Mouse (Mus musculus): Measurements from ENCODE around the gene Pgk2. TPM values are rescaled to one million over a fixed set of nuclear protein-coding genes. Genes with fewer than 3 reads are reported as not detected.
"Not testable (repeated sequence)": the region's sequence is repeated elsewhere in the genome, so short reads cannot be mapped to it uniquely, and the experiment has no call there.

Gene Pgk2
- total RNA-seq (2012; rRNA removed) (not detected in 2 replicates), polyA plus RNA-seq (2012; ENCODE audit: insufficient read depth in 1 of 2, insufficient read length in 2 of 2, low read depth in 1 of 2, low replicate concordance in 2 of 2, missing spikeins in 1 of 2) (not detected)

DNA sequence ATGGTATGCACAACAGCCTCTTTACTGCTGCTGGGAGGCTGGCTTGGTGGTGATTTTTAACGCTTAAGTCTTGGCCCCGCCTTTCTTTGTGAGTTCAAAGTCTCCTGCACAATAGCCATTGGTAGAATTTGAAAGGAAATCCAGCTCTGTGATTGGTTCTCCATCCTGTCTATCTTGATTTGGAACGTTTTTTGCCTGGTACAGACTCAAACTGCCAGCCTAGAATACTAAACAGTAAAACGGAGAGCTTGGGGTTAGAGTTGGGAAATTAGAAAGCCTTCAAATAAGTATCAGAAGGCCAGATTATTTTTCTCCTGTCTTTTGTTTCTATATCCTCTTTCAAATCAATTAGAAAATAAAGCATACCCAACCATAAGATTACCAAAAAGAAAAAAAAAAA lies at the start of gene Pgk2:
Pgk2 (minus strand) TSS at position 101 of the 400 bp plus-strand sequence.
- H3K9me3 ChIP-seq (replicated peaks; ENCODE audit: insufficient read depth, low read length) = no peaks in the 10 kb centered on the region
- H3K27me3 ChIP-seq (ENCODE audit: control insufficient read depth in 1 of 2, insufficient read depth in 2 of 2, low read length in 2 of 2) = no peaks in the 10 kb centered on the region
- TF ChIP-seq ETS1 (IDR thresholded peaks at IDR 0.05; ENCODE audit: low read depth, low read length) = no peak
- DNase-seq (ENCODE audit: low read depth, low spot score) = no peak
- no peak within 1 kb of the TSS for H3K4me3 ChIP-seq (ENCODE audit: control insufficient read depth in 1 of 2, insufficient read depth in 1 of 2, low read depth in 2 of 2, low read length in 2 of 2)
- no peaks in the 10 kb centered on the region for H3K79me2 ChIP-seq (ENCODE audit: control insufficient read depth, insufficient read depth, low read length, poor library complexity)
- H3K36me3 ChIP-seq (ENCODE audit: control insufficient read depth in 1 of 2, insufficient read depth in 2 of 2, low read length in 2 of 2) = no peaks in the 10 kb centered on the region
- no peak within 1 kb of the TSS for H3K27ac ChIP-seq (ENCODE audit: control insufficient read depth, low read depth, low read length)
- no peaks in the 10 kb centered on the region for H3K4me1 ChIP-seq (ENCODE audit: control insufficient read depth in 1 of 2, insufficient read depth in 2 of 2, low read length in 2 of 2)
- H3K9ac ChIP-seq (ENCODE audit: control insufficient read depth, low read depth, low read length, poor library complexity, severe bottlenecking) = no peak within 1 kb of the TSS

GRCm38 (mm10) chr17:40252487-40252886 lies 44.0 kb upstream of the Pgk2 start:
- H3K4me3 ChIP-seq (ENCODE audit: control insufficient read depth in 1 of 2, insufficient read depth in 1 of 2, low read depth in 2 of 2, low read length in 2 of 2) = no peak overlapping the region
- no peaks in the 10 kb centered on the region for H3K4me1 ChIP-seq (ENCODE audit: control insufficient read depth in 1 of 2, insufficient read depth in 2 of 2, low read length in 2 of 2)
- TF ChIP-seq ETS1 (IDR thresholded peaks at IDR 0.05; ENCODE audit: low read depth, low read length) (no peak), EP300 (IDR thresholded peaks at IDR 0.05; ENCODE audit: low read depth in 1 of 2, low read length in 2 of 2) (peak in 1 of 2 experiments; percentile 29; a peak in 1 of 4 replicates)
- no peak overlapping the region for H3K9ac ChIP-seq (ENCODE audit: control insufficient read depth, low read depth, low read length, poor library complexity, severe bottlenecking)
- DNase-seq (ENCODE audit: low read depth, low spot score) = peak; percentile 6
- H3K27ac ChIP-seq (ENCODE audit: control insufficient read depth, low read depth, low read length) = no peak overlapping the region
- H3K36me3 ChIP-seq (ENCODE audit: control insufficient read depth in 1 of 2, insufficient read depth in 2 of 2, low read length in 2 of 2) = no peaks in the 10 kb centered on the region
- H3K27me3 ChIP-seq (ENCODE audit: control insufficient read depth in 1 of 2, insufficient read depth in 2 of 2, low read length in 2 of 2) = no peaks in the 10 kb centered on the region
- no peaks in the 10 kb centered on the region for H3K9me3 ChIP-seq (replicated peaks; ENCODE audit: insufficient read depth, low read length)
- H3K79me2 ChIP-seq (ENCODE audit: control insufficient read depth, insufficient read depth, low read length, poor library complexity) = no peaks in the 10 kb centered on the region

DNA sequence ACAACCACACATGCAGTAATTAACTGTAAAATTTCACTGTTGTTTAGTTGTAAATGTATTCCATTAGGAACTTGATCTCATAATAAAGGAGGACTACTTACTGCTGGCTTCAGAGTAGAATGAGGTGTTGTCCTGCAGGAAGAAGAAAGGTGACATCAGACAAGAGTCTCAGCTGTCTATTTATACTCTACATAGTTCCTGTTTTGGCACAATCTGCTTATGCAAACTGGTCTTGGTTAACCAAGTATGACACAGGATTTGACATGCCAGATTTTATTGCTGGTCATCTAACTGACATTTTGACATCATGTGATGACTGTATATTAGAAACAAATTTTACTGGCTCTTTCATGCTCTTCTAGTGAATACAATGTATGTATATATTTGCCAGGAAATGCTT lies 33.7 kb upstream of the Pgk2 start, which contains the start of gene Crisp3:
Crisp3 (minus strand) TSS at position 154 of the 400 bp plus-strand sequence.
- Histone ChIP-seq H3K4me1 (ENCODE audit: control insufficient read depth in 1 of 2, insufficient read depth in 2 of 2, low read length in 2 of 2) (no peaks in the 10 kb centered on the region), H3K27ac (ENCODE audit: control insufficient read depth, low read depth, low read length) (no peak within 1 kb of the TSS), H3K27me3 (ENCODE audit: control insufficient read depth in 1 of 2, insufficient read depth in 2 of 2, low read length in 2 of 2) (no peaks in the 10 kb centered on the region), H3K4me3 (ENCODE audit: control insufficient read depth in 1 of 2, insufficient read depth in 1 of 2, low read depth in 2 of 2, low read length in 2 of 2) (no peak within 1 kb of the TSS), H3K9ac (ENCODE audit: control insufficient read depth, low read depth, low read length, poor library complexity, severe bottlenecking) (no peak within 1 kb of the TSS), H3K79me2 (ENCODE audit: control insufficient read depth, insufficient read depth, low read length, poor library complexity) (no peaks in the 10 kb centered on the region), H3K36me3 (ENCODE audit: control insufficient read depth in 1 of 2, insufficient read depth in 2 of 2, low read length in 2 of 2) (no peaks in the 10 kb centered on the region), H3K9me3 (replicated peaks; ENCODE audit: insufficient read depth, low read length) (no peaks in the 10 kb centered on the region)
- TF ChIP-seq ZKSCAN1 (IDR thresholded peaks at IDR 0.05; ENCODE audit: low read depth, low read length) (no peak), EP300 (IDR thresholded peaks at IDR 0.05; ENCODE audit: low read depth in 1 of 2, low read length in 2 of 2) (no peak), TBP (IDR thresholded peaks at IDR 0.05; ENCODE audit: low read depth, low read length) (no peak), ETS1 (IDR thresholded peaks at IDR 0.05; ENCODE audit: low read depth, low read length) (0 out of 2 replicates have a peak, but pooled peaks have one; percentile 27), POLR2AphosphoS5 (IDR thresholded peaks at IDR 0.05; ENCODE audit: borderline replicate concordance, low read depth, low read length) (no peak)
- DNase-seq (ENCODE audit: low read depth, low spot score) = peak; percentile 9

DNA sequence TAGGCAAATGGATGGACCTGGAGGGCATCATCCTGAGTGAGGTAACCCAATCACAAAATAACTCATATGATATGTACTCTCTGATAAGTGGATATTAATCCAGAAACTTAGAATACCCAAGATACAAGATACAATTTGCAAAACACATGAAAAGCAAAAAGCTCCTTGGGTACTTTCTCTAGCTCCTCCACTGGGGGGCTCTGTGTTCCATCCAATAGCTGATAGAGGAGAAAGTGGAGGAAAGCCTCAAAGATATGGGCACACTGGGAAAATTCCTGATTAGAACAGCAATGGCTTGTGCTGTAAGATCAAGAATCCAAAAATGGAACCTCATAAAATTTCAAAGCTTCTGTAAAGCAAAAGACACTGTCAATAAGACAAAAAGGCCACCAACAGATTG lies 6.6 kb downstream of the Pgk2 start:
- peak; percentile 15 for DNase-seq (ENCODE audit: low read depth, low spot score)
- H3K36me3 ChIP-seq (ENCODE audit: control insufficient read depth in 1 of 2, insufficient read depth in 2 of 2, low read length in 2 of 2); H3K27me3 ChIP-seq (ENCODE audit: control insufficient read depth in 1 of 2, insufficient read depth in 2 of 2, low read length in 2 of 2); H3K9ac ChIP-seq (ENCODE audit: control insufficient read depth, low read depth, low read length, poor library complexity, severe bottlenecking); H3K79me2 ChIP-seq (ENCODE audit: control insufficient read depth, insufficient read depth, low read length, poor library complexity); H3K27ac ChIP-seq (ENCODE audit: control insufficient read depth, low read depth, low read length); H3K9me3 ChIP-seq (replicated peaks; ENCODE audit: insufficient read depth, low read length); H3K4me1 ChIP-seq (ENCODE audit: control insufficient read depth in 1 of 2, insufficient read depth in 2 of 2, low read length in 2 of 2); H3K4me3 ChIP-seq (ENCODE audit: control insufficient read depth in 1 of 2, insufficient read depth in 1 of 2, low read depth in 2 of 2, low read length in 2 of 2): not testable (repeated sequence)
- TF ChIP-seq RAD21 (IDR thresholded peaks at IDR 0.05; ENCODE audit: low read depth, low read length) (peak; percentile 56), CTCF (IDR thresholded peaks at IDR 0.05 in 2 of 3, conservative IDR thresholded peaks at IDR 0.05 in 1 of 3; ENCODE audit: control insufficient read depth in 1 of 3, insufficient read depth in 1 of 3, low read depth in 2 of 3, low read length in 3 of 3, poor library complexity in 1 of 3, severe bottlenecking in 1 of 3) (peak in 2 of 3 experiments; percentile 14 to 56; a peak in 2 of 6 replicates), ZC3H11A (IDR thresholded peaks at IDR 0.05; ENCODE audit: low read depth, low read length) (peak; percentile 56; the same call in 1 of the 2 replicates), SMC3 (IDR thresholded peaks at IDR 0.05; ENCODE audit: low read depth, low read length) (peak; percentile 61)

DNA sequence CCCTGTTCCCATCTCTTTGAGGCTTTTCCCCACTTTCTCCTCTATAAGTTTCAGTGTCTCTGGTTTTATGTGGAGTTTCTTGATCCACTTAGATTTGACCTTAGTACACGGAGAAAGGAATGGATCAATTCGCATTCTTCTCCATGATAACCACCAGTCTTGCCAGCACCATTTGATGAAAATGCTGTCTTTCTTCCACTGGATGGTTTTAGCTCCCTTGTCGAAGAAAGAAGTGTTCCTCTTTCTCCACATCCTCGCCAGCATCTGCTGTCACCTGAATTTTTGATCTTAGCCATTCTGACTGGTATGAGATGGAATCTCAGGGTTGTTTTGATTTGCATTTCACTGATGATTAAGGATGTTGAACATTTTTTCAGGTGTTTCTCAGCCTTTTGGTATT lies 18.2 kb downstream of the Pgk2 start:
- not testable (repeated sequence) for H3K4me3 ChIP-seq (ENCODE audit: control insufficient read depth in 1 of 2, insufficient read depth in 1 of 2, low read depth in 2 of 2, low read length in 2 of 2); H3K9me3 ChIP-seq (replicated peaks; ENCODE audit: insufficient read depth, low read length); H3K27me3 ChIP-seq (ENCODE audit: control insufficient read depth in 1 of 2, insufficient read depth in 2 of 2, low read length in 2 of 2); H3K4me1 ChIP-seq (ENCODE audit: control insufficient read depth in 1 of 2, insufficient read depth in 2 of 2, low read length in 2 of 2); H3K79me2 ChIP-seq (ENCODE audit: control insufficient read depth, insufficient read depth, low read length, poor library complexity); H3K27ac ChIP-seq (ENCODE audit: control insufficient read depth, low read depth, low read length); H3K36me3 ChIP-seq (ENCODE audit: control insufficient read depth in 1 of 2, insufficient read depth in 2 of 2, low read length in 2 of 2); DNase-seq (ENCODE audit: low read depth, low spot score); H3K9ac ChIP-seq (ENCODE audit: control insufficient read depth, low read depth, low read length, poor library complexity, severe bottlenecking)
